Mouse (Mus musculus) MEL (cell line): ENCODE measurements around the gene Slc36a1. TPM values are rescaled to one million over a fixed set of nuclear protein-coding genes. Genes with fewer than 3 reads are reported as not detected.
A peak's percentile ranks its signal among the peaks of the same experiment; 100 is the strongest.

ENCODE experiments used
- DNase-seq: peaks from one replicate; pipeline ENCODE4 v3.0.0; 2011; ENCODE audit warnings: low read depth, low spot score
- H3K27ac ChIP-seq: 2 replicates; pipeline ENCODE4 v1.5.1; 2012; ENCODE audit warnings: low read depth, mild to moderate bottlenecking, control low read depth, low read length, moderate library complexity; ENCODE audit not compliant: control insufficient read depth
- H3K27me3 ChIP-seq, 2 experiments: fragments of 150-350 bp in 1 of 2; sonication (generic) in 1 of 2; 2 replicates each; pipeline ENCODE4 v1.6.1; 2012; ENCODE audit warnings: low read length in 2 of 2, mild to moderate bottlenecking in 2 of 2, improper control_type of control experiment in 1 of 2, moderate library complexity in 1 of 2; ENCODE audit not compliant: insufficient read depth in 2 of 2, control insufficient read depth in 1 of 2
- H3K36me3 ChIP-seq, 2 experiments: 2 replicates each; pipeline ENCODE4 v1.6.1; 2012 to 2014; ENCODE audit warnings: low read length in 2 of 2, improper control_type of control experiment in 1 of 2, inconsistent platforms in 1 of 2, mild to moderate bottlenecking in 1 of 2; ENCODE audit not compliant: insufficient read depth in 2 of 2, control insufficient read depth in 1 of 2
- H3K4me1 ChIP-seq, 2 experiments: fragments of 150-350 bp in 1 of 2; sonication (generic) in 1 of 2; 2 replicates each; pipeline ENCODE4 v1.6.1; 2012; ENCODE audit warnings: low read length in 2 of 2, improper control_type of control experiment in 1 of 2, mild to moderate bottlenecking in 1 of 2; ENCODE audit not compliant: insufficient read depth in 2 of 2, control insufficient read depth in 1 of 2
- H3K4me3 ChIP-seq, 2 experiments: fragments of 150-350 bp in 1 of 2; sonication (generic) in 1 of 2; 2 replicates each; pipeline ENCODE4 v1.5.1; 2012; ENCODE audit warnings: low read depth in 2 of 2, low read length in 2 of 2, mild to moderate bottlenecking in 2 of 2, moderate library complexity in 2 of 2, control low read depth in 1 of 2, improper control_type of control experiment in 1 of 2; ENCODE audit not compliant: control insufficient read depth in 1 of 2, insufficient read depth in 1 of 2
- H3K79me2 ChIP-seq: 2 replicates; pipeline ENCODE4 v1.6.1; 2012; ENCODE audit warnings: mild to moderate bottlenecking, low read length, moderate library complexity; ENCODE audit not compliant: control insufficient read depth, poor library complexity, insufficient read depth
- H3K9ac ChIP-seq: 2 replicates; pipeline ENCODE4 v1.6.1; 2012; ENCODE audit warnings: low read depth, mild to moderate bottlenecking, control low read depth, low read length, moderate library complexity; ENCODE audit not compliant: control insufficient read depth, poor library complexity, severe bottlenecking
- H3K9me3 ChIP-seq: fragments of 150-350 bp; sonication (generic); replicated peaks from 2 replicates; pipeline ENCODE4 v1.6.1; 2012; ENCODE audit warnings: mild to moderate bottlenecking, low read length, improper control_type of control experiment, moderate library complexity; ENCODE audit not compliant: insufficient read depth
- CHD1 ChIP-seq: IDR thresholded peaks from 2 replicates; pipeline ENCODE4 v1.6.1; 2012; ENCODE audit warnings: low read depth, mild to moderate bottlenecking, inconsistent platforms, low read length, improper control_type of control experiment
- CHD2 ChIP-seq: IDR thresholded peaks from 2 replicates; pipeline ENCODE4 v1.6.1; 2011; ENCODE audit warnings: low read length, improper control_type of control experiment
- ELF1 ChIP-seq: IDR thresholded peaks from 2 replicates; pipeline ENCODE4 v1.6.1; 2014; ENCODE audit warnings: low read depth, mild to moderate bottlenecking, inconsistent platforms, low read length, improper control_type of control experiment, moderate library complexity
- EP300 ChIP-seq, 2 experiments: IDR thresholded peaks; 2 replicates each; pipeline ENCODE4 v1.6.1; 2011; ENCODE audit warnings: improper control_type of control experiment in 2 of 2, low read length in 2 of 2, low read depth in 1 of 2, mild to moderate bottlenecking in 1 of 2
- ETS1 ChIP-seq: IDR thresholded peaks from 2 replicates; pipeline ENCODE4 v1.6.1; 2012; ENCODE audit warnings: low read depth, mild to moderate bottlenecking, inconsistent platforms, low read length, improper control_type of control experiment, moderate library complexity
- GATA1 ChIP-seq: IDR thresholded peaks from 2 replicates; pipeline ENCODE4 v1.6.1; 2011; ENCODE audit warnings: low read depth, low read length, improper control_type of control experiment
- KAT2A ChIP-seq: conservative IDR thresholded peaks from 2 replicates; pipeline ENCODE4 v1.6.1; 2012; ENCODE audit warnings: low read depth, low read length, improper control_type of control experiment, inconsistent platforms
- MAZ ChIP-seq: IDR thresholded peaks from 2 replicates; pipeline ENCODE4 v1.6.1; 2012; ENCODE audit warnings: low read depth, mild to moderate bottlenecking, inconsistent platforms, low read length, improper control_type of control experiment
- MXI1 ChIP-seq: IDR thresholded peaks from 2 replicates; pipeline ENCODE4 v1.6.1; 2011; ENCODE audit warnings: mild to moderate bottlenecking, low read depth, low read length, improper control_type of control experiment
- MYC ChIP-seq: IDR thresholded peaks from 2 replicates; pipeline ENCODE4 v1.6.1; 2011; ENCODE audit warnings: low read depth, mild to moderate bottlenecking, low read length, improper control_type of control experiment, moderate library complexity
- NRF1 ChIP-seq: IDR thresholded peaks from 2 replicates; pipeline ENCODE4 v1.6.1; 2014; ENCODE audit warnings: low read depth, mild to moderate bottlenecking, inconsistent platforms, low read length, improper control_type of control experiment, moderate library complexity; ENCODE audit not compliant: poor library complexity, insufficient read depth, severe bottlenecking
- POLR2A ChIP-seq, 2 experiments: IDR thresholded peaks; 2 replicates each; pipeline ENCODE4 v1.6.1; 2011 to 2012; ENCODE audit warnings: low read length in 2 of 2, mild to moderate bottlenecking in 2 of 2, control low read depth in 1 of 2, improper control_type of control experiment in 1 of 2, low read depth in 1 of 2, moderate library complexity in 1 of 2; ENCODE audit not compliant: control insufficient read depth in 1 of 2, insufficient read depth in 1 of 2, poor library complexity in 1 of 2
- POLR2AphosphoS2 ChIP-seq: IDR thresholded peaks from 2 replicates; pipeline ENCODE4 v1.6.1; 2011; ENCODE audit warnings: low read length, improper control_type of control experiment
- POLR2AphosphoS5 ChIP-seq: IDR thresholded peaks from 2 replicates; pipeline ENCODE4 v1.6.1; 2012; ENCODE audit warnings: low read depth, borderline replicate concordance, mild to moderate bottlenecking, inconsistent platforms, low read length, moderate library complexity, mixed read lengths
- SIN3A ChIP-seq: IDR thresholded peaks from 2 replicates; pipeline ENCODE4 v1.6.1; 2012; ENCODE audit warnings: low read length, improper control_type of control experiment, inconsistent platforms
- TAL1 ChIP-seq: IDR thresholded peaks from 2 replicates; pipeline ENCODE4 v1.6.1; 2012; ENCODE audit warnings: mild to moderate bottlenecking, inconsistent platforms, low read length, moderate library complexity, mixed read lengths
- TBP ChIP-seq: IDR thresholded peaks from 2 replicates; pipeline ENCODE4 v1.8.0; 2011; ENCODE audit warnings: low read depth, low read length, improper control_type of control experiment
- TCF12 ChIP-seq: IDR thresholded peaks from 2 replicates; pipeline ENCODE4 v1.6.1; 2014; ENCODE audit warnings: low read depth, mild to moderate bottlenecking, inconsistent platforms, low read length, improper control_type of control experiment, moderate library complexity
- UBTF ChIP-seq: IDR thresholded peaks from 2 replicates; pipeline ENCODE4 v1.6.1; 2012; ENCODE audit warnings: low read depth, mild to moderate bottlenecking, inconsistent platforms, low read length, improper control_type of control experiment, moderate library complexity, borderline replicate concordance; ENCODE audit not compliant: insufficient read depth
- USF1 ChIP-seq: IDR thresholded peaks from 2 replicates; pipeline ENCODE4 v1.6.1; 2014; ENCODE audit warnings: low read depth, mild to moderate bottlenecking, inconsistent platforms, low read length, improper control_type of control experiment, moderate library complexity
- ZC3H11A ChIP-seq: IDR thresholded peaks from 2 replicates; pipeline ENCODE4 v1.6.1; 2012; ENCODE audit warnings: low read depth, mild to moderate bottlenecking, inconsistent platforms, low read length, improper control_type of control experiment
- ZMIZ1 ChIP-seq: IDR thresholded peaks from 2 replicates; pipeline ENCODE4 v1.6.1; 2012; ENCODE audit warnings: low read depth, mild to moderate bottlenecking, inconsistent platforms, low read length, improper control_type of control experiment, moderate library complexity
- polyA plus RNA-seq, 2 experiments: library from polyadenylated mRNA; stranded (reverse) in 1 of 2; unstranded in 1 of 2; fragments of >175 nt in 1 of 2; fragments of >200 nt in 1 of 2; gene quantifications; 2 replicates each; pipeline versions ENCODE4 v1.2.1 to v1.2.4; 2012; ENCODE audit warnings: low replicate concordance in 2 of 2, low read depth in 1 of 2; ENCODE audit not compliant: insufficient read length in 2 of 2, insufficient read depth in 1 of 2, missing spikeins in 1 of 2
- total RNA-seq: library from RNA; depleted of rRNA; stranded (reverse); fragments of 300-350 nt; gene quantifications from 2 replicates; pipeline ENCODE4 v1.2.3, GENCODE M21; 2012

Gene Slc36a1
- total and polyA plus RNA-seq, 3 experiments = 2.8 to 5.2 TPM; not detected in 1

DNA sequence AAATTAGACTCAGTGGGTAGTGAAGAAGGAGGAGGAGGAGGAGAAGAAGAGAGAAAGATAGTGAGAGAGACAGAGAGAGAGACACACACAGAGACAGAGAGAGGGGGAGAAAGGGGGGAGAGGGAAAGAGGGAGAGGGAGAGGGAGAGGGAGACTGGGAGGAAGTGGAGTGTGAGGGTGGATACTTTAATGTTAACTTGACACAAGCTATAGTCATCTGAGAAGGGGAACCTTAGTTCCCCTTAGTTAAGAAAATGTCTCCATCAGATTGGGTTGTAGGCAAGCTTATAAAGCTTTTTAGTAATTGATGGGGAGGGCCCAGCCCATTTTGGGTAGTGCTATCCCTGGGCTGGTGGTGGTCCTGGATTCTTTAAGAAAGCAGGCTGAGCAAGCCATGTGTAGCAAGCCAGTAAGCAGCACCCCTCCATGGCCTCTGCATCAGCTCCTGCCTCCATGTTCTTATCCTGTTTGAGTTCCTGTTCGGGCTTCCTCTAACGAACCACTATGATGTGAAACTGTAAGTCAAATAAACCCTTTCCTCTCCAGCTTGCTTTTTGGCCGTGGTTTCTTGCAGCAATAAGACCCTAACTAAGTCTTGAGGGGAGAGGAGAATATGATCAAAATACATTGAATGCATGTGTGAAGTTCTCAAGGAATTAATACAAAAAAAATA, 49.6 kb upstream of the Slc36a1 start:
- no peaks in the 10 kb centered on the region for H3K27me3 ChIP-seq
- peak overlapping the region; percentile 26 for H3K9ac ChIP-seq
- TF ChIP-seq ZC3H11A (no peak), USF1 (no peak), POLR2A (IDR thresholded peaks at IDR 0.05; ENCODE audit: control insufficient read depth in 1 of 2, insufficient read depth in 1 of 2, low read depth in 1 of 2, low read length in 2 of 2, poor library complexity in 1 of 2) (peak in 1 of 2 experiments; percentile 71; a peak in 2 of 4 replicates), CHD2 (no peak), CHD1 (no peak), NRF1 (no peak), GATA1 (peak; percentile 34; the same call in 1 of the 2 replicates), POLR2AphosphoS5 (no peak), KAT2A (no peak), SIN3A (no peak), TCF12 (no peak; the same call in 1 of the 2 replicates), ZMIZ1 (no peak), TAL1 (no peak), EP300 (IDR thresholded peaks at IDR 0.05; ENCODE audit: low read depth in 1 of 2, low read length in 2 of 2) (peak; percentile 36 to 48; a peak in 2 of 4 replicates), ELF1 (no peak), POLR2AphosphoS2 (no peak), MYC (no peak), ETS1 (peak; percentile 30; the same call in 1 of the 2 replicates), MAZ (peak; percentile 74), MXI1 (no peak), UBTF (no peak), TBP (peak; percentile 65)
- TF ChIP-seq, all 39 proteins: peak for 6
- H3K36me3 ChIP-seq = peaks cover 0 to 9% of the 10 kb centered on the region in 2 experiments; a peak in 2 of 4 replicates
- peaks cover 9 to 29% of the 10 kb centered on the region in 2 experiments for H3K4me1 ChIP-seq
- peak overlapping the region; percentile 83 for H3K27ac ChIP-seq
- peak; percentile 82 for DNase-seq
- no peaks in the 10 kb centered on the region for H3K9me3 ChIP-seq
- peak overlapping the region; percentile 6 to 45 for H3K4me3 ChIP-seq
- no peaks in the 10 kb centered on the region for H3K79me2 ChIP-seq
